Mouse (Mus musculus): Measurements from ENCODE around the gene Olfr1302.

DNA sequence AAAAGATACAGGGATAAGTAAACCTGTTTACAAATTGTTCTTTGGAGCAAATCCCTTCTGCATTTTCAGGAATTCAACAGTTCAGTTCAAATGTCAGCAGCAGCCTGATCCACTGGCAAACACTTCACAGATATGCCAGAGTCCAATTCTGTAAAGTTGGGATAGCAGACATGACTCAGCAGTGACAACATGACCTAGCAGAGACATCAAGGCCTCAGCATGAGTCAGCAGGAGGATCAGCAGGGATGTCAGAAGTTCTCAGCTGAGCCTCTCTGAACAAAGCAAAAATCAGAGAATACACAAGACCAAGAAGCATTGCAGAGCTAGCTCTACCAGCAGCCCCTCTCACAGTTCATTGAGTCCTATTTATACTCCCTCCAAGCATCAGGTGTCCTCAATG is 35.7 kb downstream of the Olfr1302 start:
- TF ChIP-seq MAFK (IDR thresholded peaks at IDR 0.05; ENCODE audit: insufficient read depth, low read depth, low read length) (no peak), CHD2 (IDR thresholded peaks at IDR 0.05; ENCODE audit: low read depth, low read length) (no peak), ZNF384 (IDR thresholded peaks at IDR 0.05; ENCODE audit: low read depth, low read length) (no peak)

All from ES-E14 (cell line).